Mouse (Mus musculus) CD4-positive helper T cell, adult 2 months (primary cell): Measurements from ENCODE around the gene Mt3.
A peak's percentile ranks its signal among the peaks of the same experiment; 100 is the strongest.
"Not testable (repeated sequence)": the region's sequence is repeated elsewhere in the genome, so short reads cannot be mapped to it uniquely, and the experiment has no call there.

Experiments
- DNase-seq: peaks from one replicate; pipeline ENCODE4 v3.0.0-alpha.2; 2012; ENCODE audit warnings: low read depth, missing footprints, low spot score

Gene Mt3

DNA sequence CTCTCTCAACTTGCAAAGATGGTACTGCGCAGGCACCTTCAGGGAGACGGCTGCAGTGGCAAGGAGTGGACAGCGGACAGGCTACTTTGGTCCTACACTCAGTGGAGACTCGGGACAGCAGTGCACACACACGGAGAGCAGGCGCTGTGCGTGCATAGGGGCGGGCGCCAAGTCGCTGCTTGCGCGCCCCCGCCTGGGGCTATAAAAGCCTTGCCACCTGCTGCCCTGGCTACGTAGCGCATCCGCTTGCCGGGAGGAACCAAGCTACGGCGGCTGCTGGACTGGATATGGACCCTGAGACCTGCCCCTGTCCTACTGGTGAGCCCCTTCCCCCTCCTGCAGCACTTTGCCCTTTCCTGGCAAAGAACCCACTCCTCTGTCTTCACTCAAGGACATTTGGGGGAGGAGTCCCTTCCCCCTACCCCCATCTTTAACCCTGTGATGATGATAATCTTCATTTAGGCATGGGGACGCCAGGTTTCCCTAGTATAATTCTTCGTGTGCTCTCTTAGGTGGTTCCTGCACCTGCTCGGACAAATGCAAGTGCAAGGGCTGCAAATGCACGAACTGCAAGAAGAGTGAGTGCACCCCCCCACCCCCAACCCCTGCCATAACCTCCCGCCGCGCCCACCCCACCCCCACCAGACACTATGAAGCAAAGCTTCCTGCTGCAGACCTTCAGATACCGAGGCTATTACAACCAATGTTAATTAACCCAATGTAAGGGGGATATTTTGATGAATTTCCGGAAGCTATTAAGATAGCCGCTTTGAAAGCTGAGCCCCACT lies at the start of gene Mt3:
Gene Mt3, plus strand, starts transcription at position 95 of the 788 bp plus-strand sequence.
- peak; percentile 41 for DNase-seq

DNA sequence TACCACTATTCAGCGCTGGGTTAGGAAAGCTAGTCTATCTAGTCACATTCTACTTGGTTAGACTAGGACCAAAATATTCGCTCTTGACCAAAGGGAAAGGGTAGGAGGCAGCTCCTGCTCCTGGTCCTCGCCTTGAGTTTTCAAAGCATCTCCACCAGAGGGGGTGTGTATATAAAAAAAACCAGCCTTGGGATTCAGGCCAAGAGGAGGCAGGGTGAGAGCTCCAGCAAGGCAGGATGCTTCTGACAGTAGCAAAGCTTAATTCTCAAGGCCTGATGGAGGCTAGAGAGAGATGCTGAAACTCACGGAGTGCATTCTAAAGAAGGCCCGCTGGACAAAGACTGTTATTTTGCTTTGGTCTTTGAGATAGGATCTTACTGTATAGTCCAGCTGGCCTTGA lies 48.3 kb upstream of the Mt3 start:
- no peak for DNase-seq

DNA sequence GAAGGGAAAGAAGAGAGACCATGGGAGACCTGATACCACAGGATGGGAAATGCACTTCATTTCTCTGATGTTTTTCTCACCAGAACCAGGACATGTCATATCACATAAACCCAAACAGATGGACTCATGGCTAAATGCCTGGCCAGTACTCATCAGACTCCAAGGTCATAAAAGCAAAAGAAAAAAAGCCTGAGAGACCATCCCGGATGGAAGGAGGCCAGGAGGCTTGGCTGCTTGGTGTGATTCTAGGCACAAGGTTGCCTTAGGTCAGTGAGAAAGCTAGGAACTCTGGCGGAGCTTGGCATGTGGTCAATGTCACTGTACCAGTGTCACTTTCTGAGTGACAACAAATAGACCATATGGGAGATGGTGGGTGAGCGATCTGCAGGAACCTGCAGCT lies 44.5 kb upstream of the Mt3 start:
- DNase-seq, result no peak

DNA sequence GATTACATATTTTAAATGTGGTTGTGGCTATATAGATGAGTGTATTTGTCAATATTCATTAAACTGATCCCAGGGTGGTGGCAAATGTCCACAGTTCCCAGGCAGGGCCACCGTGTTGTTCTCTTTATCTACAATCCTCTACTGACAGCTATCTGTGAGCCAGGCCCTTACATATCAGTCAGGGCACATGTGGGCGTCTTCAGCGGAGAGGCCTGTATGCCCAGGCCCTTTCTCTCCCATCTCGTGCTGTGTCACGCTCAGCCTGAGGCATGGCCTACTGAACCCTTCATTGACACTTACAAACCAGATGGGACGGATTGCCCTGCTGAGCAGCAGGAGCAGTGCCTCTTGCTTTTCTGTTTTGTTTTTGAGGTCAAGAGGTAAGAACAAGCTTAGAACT lies 43.0 kb upstream of the Mt3 start:
- DNase-seq, result no peak

DNA sequence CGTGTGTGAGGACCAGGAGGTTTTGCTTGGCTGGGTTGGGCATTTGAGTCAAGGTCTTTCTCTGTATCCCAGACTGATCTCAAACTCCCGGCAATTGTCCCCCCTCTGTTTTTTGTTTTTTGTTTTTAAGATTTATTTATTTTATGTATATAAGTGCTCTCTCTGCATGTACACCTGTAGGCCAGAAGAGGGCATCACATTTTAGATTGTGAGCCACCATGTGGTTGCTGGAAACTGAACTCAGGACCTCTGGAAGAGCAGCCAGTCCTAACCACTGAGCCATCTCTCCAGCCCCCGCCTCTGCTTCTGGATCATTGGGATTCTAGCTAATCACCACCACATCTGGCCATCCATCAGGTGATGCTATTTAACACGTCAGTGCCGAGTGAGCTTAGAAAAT lies 42.6 kb upstream of the Mt3 start:
- no peak for DNase-seq

DNA sequence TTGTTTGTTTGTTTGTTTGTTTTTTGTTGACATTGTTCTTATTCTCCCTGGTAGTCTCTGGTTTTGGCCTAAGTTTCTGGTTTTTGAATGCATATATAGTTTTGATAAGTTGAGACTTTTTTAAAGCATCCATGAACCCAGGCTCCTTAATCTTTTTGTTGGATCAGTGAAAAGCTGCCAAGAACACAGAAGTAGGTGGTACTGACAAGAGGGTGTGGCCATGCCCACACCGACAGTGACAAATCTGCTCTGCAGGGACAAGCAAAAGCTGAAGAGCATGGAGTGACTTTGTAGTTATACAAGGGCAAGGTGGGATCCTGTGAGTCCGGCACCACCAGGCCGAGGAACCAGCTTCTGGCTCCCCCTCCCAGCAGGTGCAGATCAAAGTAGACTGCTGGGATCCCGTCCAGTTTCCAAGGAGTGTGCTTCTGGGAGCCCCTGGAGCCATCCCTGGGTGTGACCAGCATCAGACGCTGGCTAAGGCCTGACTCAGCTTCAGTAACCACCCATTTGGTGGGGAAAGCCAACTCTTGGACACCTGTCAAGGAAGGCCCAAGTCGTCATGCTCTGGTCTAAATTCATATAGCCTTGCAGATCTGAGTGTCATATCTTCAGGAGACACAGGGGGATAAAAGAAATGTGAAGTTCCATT lies 41.8 kb upstream of the Mt3 start:
- DNase-seq, result no peak

DNA sequence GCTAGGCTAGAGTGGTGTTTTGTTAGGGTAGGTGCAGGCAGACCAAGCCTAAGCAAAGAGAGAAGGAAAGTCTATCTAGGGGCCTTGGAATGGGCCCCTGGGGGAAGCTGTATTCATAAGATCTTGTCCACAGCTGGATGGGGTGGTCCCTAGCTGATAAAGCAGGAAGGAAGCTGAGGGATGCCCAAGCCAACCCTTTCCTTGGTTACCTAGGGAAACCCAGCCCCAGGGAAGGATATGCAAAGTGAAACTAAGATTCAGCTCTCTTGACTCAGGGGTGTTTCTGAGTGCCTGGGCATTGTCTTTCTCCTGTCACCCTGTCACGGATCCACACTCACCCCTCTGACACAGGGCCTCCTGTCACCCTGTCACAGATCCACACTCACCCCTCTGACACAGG lies 39.0 kb upstream of the Mt3 start:
- no peak for DNase-seq

DNA sequence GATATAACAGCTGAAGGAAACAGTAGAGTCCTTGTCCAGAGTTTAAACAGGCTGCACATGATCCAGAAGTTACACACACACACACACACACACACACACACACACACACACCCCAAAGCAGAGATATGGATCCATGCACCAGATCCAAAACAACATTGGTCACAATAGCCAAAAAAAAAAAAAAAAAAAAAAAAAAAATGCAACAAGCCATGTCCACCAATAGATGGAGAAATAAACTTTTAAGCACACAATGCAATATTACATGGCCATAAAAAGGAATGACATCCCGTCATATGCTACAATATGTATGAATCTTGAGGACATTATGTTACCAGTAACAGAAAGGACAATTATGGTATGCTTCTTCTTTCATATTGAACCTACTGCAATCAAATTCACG lies 38.4 kb upstream of the Mt3 start:
- DNase-seq, result no peak

DNA sequence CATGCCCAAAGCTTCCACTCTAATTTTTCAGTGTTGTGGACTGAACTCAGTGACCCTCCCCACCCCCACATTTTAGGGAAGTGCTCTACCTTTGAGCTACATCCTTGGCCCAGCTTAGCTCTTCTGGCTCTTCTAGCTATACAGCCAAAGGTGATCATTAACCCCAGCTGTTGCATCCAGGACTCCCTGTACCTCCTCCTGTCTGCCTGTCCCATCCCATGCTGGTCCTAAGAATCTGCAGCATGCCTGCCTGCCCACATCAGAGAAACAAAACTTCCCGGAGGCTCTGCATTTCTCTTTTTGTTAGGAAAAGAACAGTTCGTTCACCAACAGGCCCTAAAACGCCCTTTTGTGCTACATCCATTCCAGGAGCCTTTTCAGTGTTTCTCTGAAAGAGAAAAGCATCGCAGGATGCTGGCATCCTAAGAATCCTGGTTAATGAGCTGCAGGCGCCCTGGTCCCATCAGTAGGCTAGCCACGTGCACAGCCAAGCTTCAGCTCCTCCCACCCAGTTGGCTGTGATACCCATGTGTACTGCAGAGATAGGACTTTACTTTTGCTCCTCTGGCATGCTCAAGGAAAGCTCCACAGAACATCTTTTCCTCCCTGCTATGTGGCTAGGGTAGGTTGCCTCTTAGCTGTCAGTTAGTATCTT lies 33.5 kb upstream of the Mt3 start:
- DNase-seq, result no peak

DNA sequence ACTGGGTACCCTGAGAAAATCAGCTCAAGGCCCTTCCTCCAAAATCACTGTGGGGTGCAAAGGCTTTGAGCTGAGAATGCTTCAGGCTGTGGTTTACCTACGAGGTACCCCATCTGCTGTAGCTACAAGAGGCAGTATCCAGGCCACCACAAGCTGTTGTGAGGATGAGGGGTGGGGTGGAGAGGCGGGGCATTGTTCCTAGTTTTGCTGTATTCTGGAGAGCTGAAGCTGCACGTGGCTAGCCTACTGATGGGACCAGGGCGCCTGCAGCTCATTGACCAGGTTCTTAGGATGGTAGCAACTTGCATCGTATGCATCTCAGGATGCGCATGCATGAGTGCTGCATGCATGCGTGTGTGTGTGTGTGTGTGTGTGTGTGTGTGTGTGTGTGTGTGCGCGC lies 30.8 kb upstream of the Mt3 start:
- DNase-seq, result no peak

DNA sequence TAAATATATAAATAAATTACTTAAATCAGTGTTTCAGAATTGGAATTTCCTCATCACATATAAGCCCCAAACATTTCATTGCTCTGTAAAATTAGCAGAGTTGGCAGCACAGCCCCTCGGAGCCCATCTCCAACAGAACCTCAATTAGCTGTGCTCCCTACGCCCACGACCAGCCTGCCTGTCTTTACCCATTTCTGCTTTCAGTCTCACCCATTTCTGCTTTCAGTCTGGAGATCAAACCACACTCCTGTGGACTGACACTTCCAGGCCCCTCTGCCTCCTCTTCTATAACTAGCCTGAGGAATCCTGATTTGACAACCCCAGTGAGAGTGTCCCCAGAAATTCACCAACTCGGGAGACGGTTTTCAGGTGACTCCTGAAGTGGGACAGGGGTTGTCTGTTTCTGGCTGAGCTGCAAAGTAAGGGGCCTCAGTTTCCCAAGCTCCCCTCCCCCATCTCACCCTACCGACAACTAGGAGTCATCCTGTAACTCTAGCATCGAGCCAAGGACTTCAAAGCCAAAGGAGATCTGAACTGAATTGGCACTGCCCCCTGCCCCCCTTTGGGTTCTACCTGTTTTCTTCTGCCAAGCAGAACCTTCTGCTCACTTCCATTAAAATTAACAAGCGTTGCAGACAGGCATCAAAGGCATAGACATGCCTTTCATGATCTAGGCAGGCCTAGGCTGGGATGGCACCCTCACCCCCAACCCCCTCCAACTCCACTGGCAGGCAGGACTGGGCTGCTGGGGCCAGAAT lies 29.5 kb upstream of the Mt3 start:
- DNase-seq, result no peak

DNA sequence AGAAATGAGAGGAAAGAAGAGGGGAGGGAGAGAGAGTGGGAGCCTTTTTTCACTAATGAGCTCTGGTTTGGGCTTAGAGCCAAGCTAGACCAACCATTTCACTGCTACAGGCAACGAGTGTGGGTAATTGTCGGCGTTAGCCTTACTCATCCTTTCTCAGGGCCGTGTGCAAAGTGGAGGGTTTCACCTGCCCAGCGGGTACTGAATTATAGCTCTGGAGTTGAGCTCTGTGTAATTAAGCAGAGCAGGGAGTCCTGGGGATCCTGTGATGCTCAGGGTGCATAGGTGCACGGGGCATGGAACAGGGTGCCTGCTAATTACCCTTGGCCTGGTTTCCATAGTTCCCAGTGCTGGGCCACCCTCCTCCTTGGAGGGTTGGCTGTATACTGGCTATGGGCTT lies 24.7 kb upstream of the Mt3 start:
- DNase-seq, result no peak

DNA sequence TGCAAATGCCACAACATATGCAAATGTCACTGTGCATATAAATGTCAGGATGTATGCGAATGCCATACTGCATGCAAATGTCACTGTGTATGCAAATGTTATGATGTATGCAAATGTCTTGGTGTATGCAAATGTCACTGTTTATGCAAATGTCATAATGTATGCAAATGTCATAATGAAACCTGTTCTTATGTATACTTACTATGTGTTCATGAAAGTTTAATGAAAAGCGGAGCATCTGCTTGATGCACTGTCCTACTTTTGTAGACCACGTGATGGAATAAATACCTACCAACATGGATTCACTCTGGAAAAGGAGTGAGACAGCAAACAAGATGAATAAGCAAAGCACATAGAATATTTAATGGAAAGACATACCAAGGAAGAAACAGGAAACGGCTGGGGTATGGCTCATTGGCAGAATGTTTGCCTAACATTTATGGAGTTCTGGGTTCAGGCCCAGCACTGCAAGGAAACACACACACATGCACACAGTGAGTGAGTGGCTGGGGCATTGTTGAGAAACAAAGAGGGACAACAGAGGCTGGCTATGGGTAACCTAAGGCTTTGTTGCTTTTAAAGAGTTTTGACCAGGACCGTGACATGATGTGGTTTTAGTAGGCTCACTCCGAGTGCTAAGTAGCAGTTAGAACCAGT lies 23.1 kb upstream of the Mt3 start:
- DNase-seq, result no peak

DNA sequence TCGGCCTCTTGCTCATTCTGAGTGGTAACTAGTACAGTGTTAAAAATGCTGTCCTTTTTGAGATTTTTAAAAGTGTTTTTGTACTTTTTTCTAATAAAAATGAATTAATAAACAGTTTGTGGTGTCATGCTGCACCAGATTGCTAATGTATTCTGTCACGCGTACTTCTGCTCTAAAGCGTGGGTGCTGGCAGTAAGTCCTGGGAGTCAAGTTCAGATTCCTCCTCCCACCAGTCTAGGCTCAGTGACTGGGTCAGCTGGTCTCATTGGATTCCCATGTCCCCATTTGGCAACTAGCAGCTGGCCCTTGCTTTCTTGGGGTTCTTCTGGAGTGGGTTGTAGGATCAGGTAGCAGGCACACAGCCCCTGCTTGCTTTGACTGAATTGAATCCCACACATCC lies 22.3 kb upstream of the Mt3 start:
- no peak for DNase-seq

DNA sequence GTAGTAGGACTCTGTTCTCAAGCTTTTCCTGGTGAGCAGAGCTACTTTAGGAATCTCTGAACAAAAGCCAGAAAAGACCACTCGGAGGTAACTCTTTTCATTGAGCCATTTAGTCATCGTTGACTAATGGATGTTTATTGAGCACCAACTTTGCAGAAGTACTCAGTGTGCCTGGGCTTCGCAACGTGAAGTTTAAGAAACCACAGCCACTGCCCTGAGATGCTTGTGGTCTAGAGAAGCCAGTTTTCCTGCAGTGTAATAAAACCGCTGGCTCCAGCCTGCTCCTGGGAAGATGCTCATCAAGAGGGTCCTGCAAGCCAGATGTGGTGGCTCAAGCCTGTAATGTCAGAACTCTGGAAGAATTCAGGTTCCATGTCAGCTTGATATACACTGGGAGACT lies 20.3 kb upstream of the Mt3 start:
- DNase-seq, result no peak

DNA sequence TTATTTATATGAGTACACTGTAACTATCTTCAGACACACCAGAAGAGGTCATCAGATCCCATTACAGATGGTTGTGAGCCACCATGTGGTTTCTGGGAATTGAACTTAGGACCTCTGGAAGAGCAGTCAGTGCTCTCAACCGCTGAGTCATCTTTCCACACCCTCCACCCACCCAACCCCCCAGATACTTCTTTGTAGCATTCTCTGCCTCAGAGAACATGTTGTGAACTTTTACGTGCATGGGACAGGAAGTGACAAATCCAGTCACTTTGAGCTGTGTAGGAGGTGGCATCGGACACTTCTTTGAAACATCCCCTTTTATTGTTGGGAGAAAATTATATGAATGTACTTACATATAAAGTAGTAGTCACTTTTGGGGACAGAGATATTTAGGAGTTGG lies 17.8 kb upstream of the Mt3 start:
- not testable (repeated sequence) for DNase-seq

DNA sequence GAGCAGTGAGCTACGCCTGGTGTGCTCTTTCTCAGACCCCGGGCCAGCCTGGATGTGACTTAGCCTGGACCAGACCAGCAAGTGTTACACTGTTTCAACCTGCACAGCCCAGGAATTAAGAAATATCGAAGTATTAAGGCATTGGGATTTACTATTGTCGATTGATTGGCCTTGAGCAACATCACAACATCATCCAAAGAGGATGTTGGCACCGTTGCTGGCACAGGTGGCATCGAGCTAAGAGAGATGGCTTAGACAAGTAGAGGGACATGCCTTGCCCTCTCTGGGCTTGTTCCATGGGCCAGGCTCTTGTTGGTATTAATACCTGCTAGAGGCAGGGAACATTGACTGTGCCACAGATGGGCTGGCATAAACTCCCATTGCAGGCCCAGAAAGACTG lies 16.9 kb upstream of the Mt3 start:
- DNase-seq, result no peak

DNA sequence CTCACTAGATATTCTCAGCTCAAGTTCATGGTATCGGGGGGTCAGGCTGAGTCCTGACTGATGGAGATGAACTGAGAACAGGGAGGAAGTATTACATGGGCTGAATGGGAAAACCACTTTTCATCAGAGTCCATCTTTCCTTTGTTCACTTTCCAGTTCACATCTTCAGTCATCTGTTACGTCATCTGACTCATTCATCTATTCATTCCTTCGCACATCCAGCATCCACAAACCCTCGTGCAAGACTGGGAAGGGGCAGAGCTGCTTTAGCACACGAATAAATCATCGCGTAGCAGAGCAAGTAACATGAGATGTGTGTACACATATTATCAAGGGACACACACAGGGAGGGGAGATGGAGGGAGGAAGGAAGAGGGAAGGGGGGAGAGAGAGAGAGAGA lies 16.2 kb upstream of the Mt3 start:
- no peak for DNase-seq

DNA sequence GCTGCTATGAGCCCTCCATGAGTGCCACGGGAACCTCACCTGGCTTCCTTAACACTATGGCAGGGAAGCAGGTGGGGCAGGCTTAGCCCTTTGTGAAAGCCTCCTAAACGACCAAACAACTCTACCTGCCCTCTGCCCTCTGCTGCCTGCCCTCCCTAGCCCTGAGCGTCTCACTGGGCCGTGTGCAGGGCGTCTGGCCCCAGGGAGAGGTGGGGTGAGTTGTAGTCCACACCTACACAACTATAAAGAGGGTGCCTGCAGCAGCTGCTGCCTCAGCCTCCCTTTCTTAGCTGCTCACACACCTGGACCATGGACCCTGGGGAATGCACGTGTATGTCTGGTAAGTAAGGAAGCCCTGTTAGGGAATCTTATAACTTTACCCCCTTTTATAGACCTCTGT lies 15.5 kb upstream of the Mt3 start, which contains the start of gene Mt4:
Gene Mt4, plus strand, starts transcription at position 265 of the 400 bp plus-strand sequence.
- DNase-seq, result no peak

DNA sequence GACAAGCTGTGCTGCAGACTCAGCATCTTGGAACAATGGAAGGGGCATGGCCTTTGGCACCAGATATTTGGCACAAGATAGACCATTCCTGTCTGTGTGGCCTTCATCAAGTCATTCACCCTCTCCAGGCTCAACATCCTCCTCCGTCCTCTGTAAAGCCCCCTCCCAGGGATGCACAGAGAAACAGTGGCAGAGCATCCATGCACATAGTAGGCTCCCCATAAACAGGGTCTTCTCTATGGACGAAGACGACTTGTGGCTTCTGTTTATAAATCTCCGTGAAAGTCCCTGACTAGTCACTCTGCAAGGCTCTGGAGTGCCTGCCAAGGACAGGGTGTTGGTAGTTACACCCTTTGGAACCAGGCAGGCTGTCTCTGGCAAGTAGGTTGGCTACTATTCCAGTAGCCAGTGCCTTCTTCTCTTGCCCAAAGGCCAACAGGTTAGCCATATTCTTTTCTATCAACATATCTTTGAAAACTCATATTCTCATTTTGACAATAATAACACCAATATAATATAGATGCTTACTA lies 12.1 kb upstream of the Mt3 start:
- DNase-seq, result no peak

DNA sequence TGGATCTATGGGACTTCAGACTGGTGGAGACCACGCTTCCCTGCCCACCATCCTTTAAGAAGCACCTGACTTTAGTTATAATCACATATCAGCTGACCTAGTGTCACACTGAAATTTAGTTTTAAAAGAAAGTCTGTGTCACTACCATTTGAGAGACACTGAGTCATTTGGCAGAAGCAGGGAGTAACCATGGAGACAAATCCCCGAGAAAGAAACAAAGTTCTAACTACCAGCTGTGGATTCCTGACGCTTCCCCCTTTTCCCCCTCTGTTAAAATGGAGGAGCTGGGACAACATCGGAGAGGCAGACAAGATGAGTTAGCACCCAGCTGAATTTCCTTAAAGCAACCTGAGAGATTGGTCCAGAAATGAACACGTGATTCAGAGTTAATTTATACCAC lies 4.2 kb upstream of the Mt3 start:
- no peak for DNase-seq
